19 mouse cellular contexts compared by ENCODE assay signal in genomic region chr11:95001584-95002347, GRCm38 (mm10). TPM values are rescaled to one million over a fixed set of nuclear protein-coding genes. Genes with fewer than 3 reads are reported as not detected.
DNase-seq lines count a peak whose midpoint lies in the region; ATAC-seq and TF ChIP-seq lines count a peak whose summit lies in the region.
"Had no signal": no experiment of that assay in that cellular context is flagged by ENCODE, and none has a peak within 500 bp of the region (broad histone marks: within the 10 kb centered on the region; RNA-seq: fewer than 3 reads in every experiment).

No protein-coding gene starts in this region.

- no peak for TF ChIP-seq POLR2A in heart, adult 2 months (IDR thresholded peaks at IDR 0.05; ENCODE audit: insufficient read depth, low read depth, low read length)

- no peak for TF ChIP-seq CTCF in heart, adult 2 months (IDR thresholded peaks at IDR 0.05)
- no peak for TF ChIP-seq CTCF in liver, postnatal 0 days (IDR thresholded peaks at IDR 0.05; ENCODE audit: low read depth)

- intact Hi-C loops in heart, adult 2 months (cut with DNase I): loop anchor here (1.0 to 2.0 kb wide), 2 partner anchors 22 to 63 kb away; no protein-coding TSS in a partner anchor
- intact Hi-C loops in heart, postnatal 10 days (cut with DNase I): loop anchor here (1.0 to 2.0 kb wide), 2 partner anchors 22 to 63 kb away; no protein-coding TSS in a partner anchor

- no peak for TF ChIP-seq EP300 in heart, adult 2 months (IDR thresholded peaks at IDR 0.05; ENCODE audit: insufficient read depth, low read depth, low read length)
- TF ChIP-seq EP300 in liver, postnatal 0 days (IDR thresholded peaks at IDR 0.05; ENCODE audit: low read depth): no peak

- no peak overlapping the region for H3K4me3 ChIP-seq in heart, adult 2 months
- H3K4me3 ChIP-seq in liver, embryonic 12.5 days: no peak overlapping the region
- H3K4me3 ChIP-seq in liver, postnatal 0 days (ENCODE audit: low read depth, low read length): no peak overlapping the region
- H3K4me3 ChIP-seq: embryonic facial prominence, embryonic 15.5 days; limb, embryonic 15.5 days; neural tube, embryonic 15.5 days had no signal

- no peak overlapping the region for H3K4me2 ChIP-seq in liver, embryonic 12.5 days
- no peak overlapping the region for H3K4me2 ChIP-seq in liver, postnatal 0 days (ENCODE audit: low read depth, low read length)
- H3K4me2 ChIP-seq: embryonic facial prominence, embryonic 15.5 days; limb, embryonic 15.5 days had no signal

- H3K4me1 ChIP-seq in heart, adult 2 months (ENCODE audit: control insufficient read depth, insufficient read depth, low read length): peaks cover 14% of the 10 kb centered on the region
- H3K4me1 ChIP-seq in liver, embryonic 12.5 days: peaks cover 99% of the 10 kb centered on the region
- peaks cover 43% of the 10 kb centered on the region for H3K4me1 ChIP-seq in liver, postnatal 0 days (ENCODE audit: insufficient read depth)

- H3K9me3 ChIP-seq in liver, embryonic 12.5 days (replicated peaks): no peaks in the 10 kb centered on the region
- no peaks in the 10 kb centered on the region for H3K9me3 ChIP-seq in liver, postnatal 0 days (ENCODE audit: low read length)
- H3K9me3 ChIP-seq: embryonic facial prominence, embryonic 15.5 days; forebrain, embryonic 10.5 days; limb, embryonic 15.5 days; neural tube, embryonic 15.5 days had no signal

- no peak for ATAC-seq in liver, embryonic 12.5 days
- ATAC-seq in liver, postnatal 0 days: no peak
- ATAC-seq: inflammation-experienced regulatory T-cells, adult 6 months had no signal

- H3K27ac ChIP-seq in heart, adult 2 months: peak overlapping the region; percentile 85
- peak overlapping the region; percentile 62 for H3K27ac ChIP-seq in liver, embryonic 12.5 days
- no peak overlapping the region for H3K27ac ChIP-seq in liver, postnatal 0 days (ENCODE audit: low read depth)

- peaks cover 2% of the 10 kb centered on the region; the same call in 1 of the 2 replicates for H3K36me3 ChIP-seq in heart, adult 2 months (ENCODE audit: control insufficient read depth, insufficient read depth, low read length)
- peaks cover 92% of the 10 kb centered on the region for H3K36me3 ChIP-seq in liver, embryonic 12.5 days
- peaks cover 46% of the 10 kb centered on the region for H3K36me3 ChIP-seq in liver, postnatal 0 days (replicated peaks; ENCODE audit: insufficient read depth, low read length)

- no peak overlapping the region for H3K9ac ChIP-seq in heart, adult 2 months (ENCODE audit: low read depth, low read length)
- no peak overlapping the region for H3K9ac ChIP-seq in liver, embryonic 12.5 days
- no peak overlapping the region for H3K9ac ChIP-seq in liver, postnatal 0 days (replicated peaks)
- H3K9ac ChIP-seq: embryonic facial prominence, embryonic 15.5 days; limb, embryonic 15.5 days; neural tube, embryonic 15.5 days had no signal

- 87% methylated on average over 21 of the region's 21 CpGs for WGBS in heart, adult 2 months
- 86% methylated on average over 21 of the region's 21 CpGs for WGBS in liver, embryonic 12.5 days (ENCODE audit: insufficient replicate concordance)
- WGBS in liver, postnatal 0 days (ENCODE audit: insufficient replicate concordance): 86% methylated on average over 21 of the region's 21 CpGs

- H3K79me2 ChIP-seq in heart, adult 2 months (replicated peaks; ENCODE audit: control insufficient read depth, insufficient read depth, low read length): no peaks in the 10 kb centered on the region

- no peaks in the 10 kb centered on the region for H3K27me3 ChIP-seq in heart, adult 2 months (ENCODE audit: control insufficient read depth, insufficient read depth, low read length)
- no peaks in the 10 kb centered on the region for H3K27me3 ChIP-seq in liver, embryonic 12.5 days (replicated peaks)
- H3K27me3 ChIP-seq in liver, postnatal 0 days (ENCODE audit: insufficient read depth, low read length): no peaks in the 10 kb centered on the region
- H3K27me3 ChIP-seq: embryonic facial prominence, embryonic 15.5 days; limb, embryonic 15.5 days; neural tube, embryonic 15.5 days had no signal

- DNase-seq in cerebellum, adult 11 months: peak; percentile 37
- no peak for DNase-seq in cerebellum, adult 9-10 months
- peak in 1 of 2 experiments; percentile 30 for DNase-seq in heart, adult 2 months
- DNase-seq in heart, postnatal 10 days: no peak
- DNase-seq in liver, postnatal 0 days: no peak
- DNase-seq in thymus, postnatal 14 days: peak; percentile 25
- no peak for DNase-seq in thymus, adult 18-20 months

RNA-seq across cellular contexts. Expression of gene Samd14, which starts 7.9 kb away (rescaled TPM):
- total RNA-seq in heart, adult 2 months (2021): 1 to 10 TPM; 1.2 to 1.7 TPM
- 0.82 and 1.9 TPM in 2 replicates for polyA plus RNA-seq in heart, adult 2 months (2012; rRNA removed)
- total RNA-seq in heart, postnatal 10 days (2021): 1 to 10 TPM; 4.1 to 5.9 TPM
- polyA plus RNA-seq in liver, embryonic 12.5 days (2016; fragmentation: Nextera tagmentation; extraction: Ambion mirVana): 53.8 and 56.7 TPM in 2 replicates
- 14.5 and 16.1 TPM in 2 replicates for polyA plus RNA-seq in liver, postnatal 0 days (2015; fragmentation: Nextera tagmentation; extraction: Ambion mirVana)

RNA-seq across cellular contexts. Expression of gene Ppp1r9b, which starts 10.9 kb away (rescaled TPM):
- 10 to 100 TPM; 49.3 to 52.0 TPM for total RNA-seq in heart, adult 2 months (2021)
- 22.3 and 23.8 TPM in 2 replicates for polyA plus RNA-seq in heart, adult 2 months (2012; rRNA removed)
- 10 to 100 TPM; 51.3 to 58.5 TPM for total RNA-seq in heart, postnatal 10 days (2021)
- polyA plus RNA-seq in liver, embryonic 12.5 days (2016; fragmentation: Nextera tagmentation; extraction: Ambion mirVana): 13.4 and 14.1 TPM in 2 replicates
- polyA plus RNA-seq in liver, postnatal 0 days (2015; fragmentation: Nextera tagmentation; extraction: Ambion mirVana): 5.7 and 6.1 TPM in 2 replicates

RNA-seq across cellular contexts. Expression of gene Sgca, which starts 25.6 kb away (rescaled TPM):
- total RNA-seq in heart, adult 2 months (2021): 100 to 1,000 TPM; 149 to 200 TPM
- 1,109 and 1,504 TPM in 2 replicates for polyA plus RNA-seq in heart, adult 2 months (2012; rRNA removed)
- total RNA-seq in heart, postnatal 10 days (2021): 100 to 1,000 TPM; 123 to 128 TPM
- polyA plus RNA-seq in liver, embryonic 12.5 days (2016; fragmentation: Nextera tagmentation; extraction: Ambion mirVana): 0.17 TPM in 1 of 2 replicates, not detected in the other
- polyA plus RNA-seq in liver, postnatal 0 days (2015; fragmentation: Nextera tagmentation; extraction: Ambion mirVana): 0.13 and 0.96 TPM in 2 replicates
- total RNA-seq: megakaryocyte-erythroid progenitor cell, adult 5-6 weeks had no signal
- polyA plus RNA-seq: forebrain, embryonic 10.5 days; inflammation-experienced regulatory T-cells, adult 6 months had no signal

RNA-seq across cellular contexts. Expression of gene Hils1, which starts 34.4 kb away (rescaled TPM):
- not detected for total RNA-seq in heart, adult 2 months (2021)
- 0.25 TPM in 1 of 2 replicates, not detected in the other for polyA plus RNA-seq in heart, adult 2 months (2012; rRNA removed)
- not detected for total RNA-seq in heart, postnatal 10 days (2021)
- not detected in 2 replicates for polyA plus RNA-seq in liver, embryonic 12.5 days (2016; fragmentation: Nextera tagmentation; extraction: Ambion mirVana)
- not detected in 2 replicates for polyA plus RNA-seq in liver, postnatal 0 days (2015; fragmentation: Nextera tagmentation; extraction: Ambion mirVana)
- total RNA-seq: adrenal gland, postnatal 10 days; layer of hippocampus, postnatal 25 days; left cerebral cortex, postnatal 25 days; megakaryocyte-erythroid progenitor cell, adult 5-6 weeks had no signal
- polyA plus RNA-seq: brain, embryonic 14.5 days; forebrain, embryonic 10.5 days; heart, postnatal 0 days; inflammation-experienced regulatory T-cells, adult 6 months; limb, embryonic 15.5 days; neural tube, embryonic 15.5 days had no signal

RNA-seq across cellular contexts. Expression of gene Pdk2, which starts 39.4 kb away (rescaled TPM):
- 100 to 1,000 TPM; 393 to 479 TPM for total RNA-seq in heart, adult 2 months (2021)
- polyA plus RNA-seq in heart, adult 2 months (2012; rRNA removed): 518 and 592 TPM in 2 replicates
- total RNA-seq in heart, postnatal 10 days (2021): 100 to 1,000 TPM; 261 to 278 TPM
- polyA plus RNA-seq in liver, embryonic 12.5 days (2016; fragmentation: Nextera tagmentation; extraction: Ambion mirVana): 10.0 and 11.0 TPM in 2 replicates
- polyA plus RNA-seq in liver, postnatal 0 days (2015; fragmentation: Nextera tagmentation; extraction: Ambion mirVana): 16.2 and 17.3 TPM in 2 replicates

Comparison
In these comparisons a context has a peak if more than half of its experiments do, and no peak if none do; other contexts are left out.
1. DNase-seq: peak in cerebellum, adult 11 months (single experiment) and thymus, postnatal 14 days (single experiment); none in cerebellum, adult 9-10 months (single experiment), heart, postnatal 10 days (0 of 2), liver, postnatal 0 days (single experiment) and thymus, adult 18-20 months (0 of 2).
2. RNA of gene Sgca, which starts 25.6 kb away (polyA plus RNA-seq): 1,109 to 1,504 TPM in heart, adult 2 months; 0.17 TPM in liver, embryonic 12.5 days and 0.13 to 0.96 TPM in liver, postnatal 0 days; every median in the first group is over 100 times any median in the second.